Mouse (Mus musculus) thymus, postnatal 36 days (tissue): ENCODE data around the gene Vgll4.

Source experiments
- DNase-seq, 2 experiments: peaks; one replicate each; pipeline ENCODE4 v3.0.0; 2022; ENCODE audit warnings: mixed read lengths in 2 of 2

The Vgll4 gene

GRCm38 (mm10) chr6:114916715-114916992, 53.1 kb downstream of the Vgll4 start:
- no peak for DNase-seq

DNA sequence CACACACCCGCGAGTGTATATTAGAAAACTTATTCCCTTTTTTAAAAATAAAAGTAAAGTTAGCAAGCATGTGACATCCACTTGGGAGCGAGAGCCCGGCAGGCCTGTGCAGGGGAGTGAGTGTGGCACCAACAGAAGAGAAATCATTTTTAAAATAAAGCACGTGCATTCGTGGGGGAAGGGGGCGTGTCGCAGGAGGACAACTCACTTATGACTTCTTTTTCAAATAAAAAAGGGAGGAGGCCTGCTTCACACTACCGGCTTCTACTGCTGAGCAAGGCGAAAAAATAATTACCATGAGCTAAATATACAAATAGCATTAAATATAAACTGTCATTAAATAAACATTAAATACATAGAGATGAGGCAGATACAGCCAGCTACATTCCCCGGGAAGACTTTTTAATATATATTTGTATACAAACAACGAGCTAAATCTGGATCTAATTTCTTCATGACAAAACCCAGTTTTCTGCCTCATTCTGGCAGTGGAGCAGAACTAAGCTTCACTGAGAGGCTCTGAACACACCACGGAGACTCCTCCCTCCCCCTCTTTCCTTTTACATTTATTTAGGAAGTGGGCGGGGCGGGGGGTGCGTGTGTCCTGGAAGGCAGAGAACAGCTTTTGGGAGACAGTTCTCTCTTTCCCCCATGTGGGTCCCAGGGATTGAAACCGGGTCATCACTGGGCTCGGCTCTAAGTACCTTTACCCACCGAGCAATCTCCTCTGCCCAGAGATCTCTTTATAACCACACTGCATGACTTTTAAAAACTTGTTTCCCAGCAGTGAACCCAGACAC, 53.7 kb downstream of the Vgll4 start:
- no peak for DNase-seq

DNA sequence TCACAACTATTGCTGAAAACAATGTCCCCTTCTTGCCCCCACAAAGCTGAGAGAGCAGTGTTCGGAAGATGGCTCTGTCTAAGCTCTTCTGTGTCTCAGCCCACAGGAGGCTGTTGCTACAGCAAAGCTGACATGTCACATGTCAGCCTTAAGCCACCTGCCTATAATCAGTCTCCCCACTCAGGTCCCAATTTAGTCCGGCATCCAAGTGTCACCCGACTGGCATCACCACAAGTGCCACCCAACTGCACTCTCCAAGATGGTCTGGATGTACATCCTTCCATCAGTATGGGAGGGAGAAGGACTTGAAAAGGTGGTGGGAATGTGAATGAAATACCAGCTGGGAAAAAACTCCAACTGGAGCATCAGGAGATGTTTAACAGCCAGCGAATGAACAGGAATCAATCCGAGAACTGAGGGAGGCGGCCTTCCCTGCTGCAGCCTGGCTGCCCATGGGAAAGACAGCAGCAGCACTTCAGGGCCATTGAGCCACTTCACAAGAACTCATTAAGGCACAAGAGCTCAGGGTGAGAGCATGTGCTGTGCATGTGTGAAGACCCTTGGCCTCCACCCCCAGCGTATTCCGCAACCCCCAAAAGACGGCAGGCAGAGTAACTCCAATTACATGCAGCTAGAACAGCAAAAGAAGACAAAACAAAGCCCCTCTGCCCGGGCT, 55.6 kb downstream of the Vgll4 start:
- no peak for DNase-seq

- no peak for DNase-seq
Observed at GRCm38 (mm10) chr6:114913142-114913541, 56.7 kb downstream of the Vgll4 start.

- no peak for DNase-seq
Observed at GRCm38 (mm10) chr6:114911540-114911939, 58.3 kb downstream of the Vgll4 start.

DNA sequence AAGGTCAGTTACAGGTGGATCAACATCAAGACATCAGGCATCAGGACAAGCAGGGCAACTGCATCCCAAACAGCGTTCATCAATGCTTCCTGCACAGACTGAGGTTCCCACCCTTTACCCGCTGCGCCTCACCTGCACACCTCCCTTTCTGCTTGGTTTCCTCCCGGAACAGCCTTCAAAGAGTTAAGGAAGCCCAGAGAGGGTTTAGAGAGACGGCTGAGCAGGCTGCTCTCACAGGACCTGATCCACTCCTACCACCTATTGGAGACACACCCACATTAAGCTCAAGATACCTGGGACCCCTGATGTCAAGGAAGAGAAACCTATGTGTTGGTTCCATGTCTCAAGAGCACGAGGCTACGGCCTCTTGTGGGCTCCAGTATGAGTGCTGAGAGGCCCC, 60.0 kb downstream of the Vgll4 start:
- DNase-seq: no peak

- no peak for DNase-seq
Observed at GRCm38 (mm10) chr6:114907459-114907858, 62.3 kb downstream of the Vgll4 start.

DNA sequence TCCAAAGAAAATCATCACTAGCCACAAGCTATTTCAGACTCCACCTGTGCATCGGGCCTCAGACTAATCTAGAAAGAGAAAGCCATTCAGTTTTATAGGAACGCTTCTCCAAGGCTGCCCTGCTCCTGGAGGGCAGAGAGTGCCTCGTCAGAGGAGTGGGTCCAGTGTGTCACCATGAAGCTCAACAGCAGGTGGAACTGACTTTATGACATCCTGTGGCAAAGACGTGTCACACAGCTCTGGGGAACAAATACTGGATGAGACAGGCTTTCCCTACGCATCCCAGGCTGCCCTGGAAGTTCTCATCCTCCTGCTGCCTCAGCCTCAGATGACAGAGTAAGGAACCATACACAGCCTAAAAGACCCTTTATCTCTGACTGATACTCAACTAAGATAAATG, 63.6 kb downstream of the Vgll4 start:
- DNase-seq: no peak

GRCm38 (mm10) chr6:114905253-114906028, 64.4 kb downstream of the Vgll4 start:
- no peak for DNase-seq

GRCm38 (mm10) chr6:114904818-114905217, 65.0 kb downstream of the Vgll4 start:
- no peak for DNase-seq

GRCm38 (mm10) chr6:114904233-114904632, 65.6 kb downstream of the Vgll4 start:
- no peak for DNase-seq

DNA sequence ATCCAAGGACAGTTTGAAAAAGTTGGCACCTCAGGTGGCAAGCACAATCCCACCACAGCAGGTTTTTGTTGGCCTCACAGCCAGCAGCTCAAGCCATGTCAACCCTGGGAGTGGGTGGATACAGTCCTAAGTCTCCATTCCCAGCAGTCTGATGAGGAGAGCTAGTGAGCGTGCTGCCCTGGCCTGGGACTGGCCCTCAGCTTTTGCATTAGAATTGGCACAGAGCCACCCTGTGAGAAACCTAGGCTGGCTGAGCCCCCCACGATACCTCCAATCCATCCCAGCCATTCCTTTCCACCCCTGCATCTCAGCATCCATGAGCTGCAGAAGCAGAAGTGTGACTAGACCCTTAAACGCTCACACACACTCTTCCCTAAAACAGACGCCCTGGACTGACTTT, 67.9 kb downstream of the Vgll4 start:
- DNase-seq: no peak

DNA sequence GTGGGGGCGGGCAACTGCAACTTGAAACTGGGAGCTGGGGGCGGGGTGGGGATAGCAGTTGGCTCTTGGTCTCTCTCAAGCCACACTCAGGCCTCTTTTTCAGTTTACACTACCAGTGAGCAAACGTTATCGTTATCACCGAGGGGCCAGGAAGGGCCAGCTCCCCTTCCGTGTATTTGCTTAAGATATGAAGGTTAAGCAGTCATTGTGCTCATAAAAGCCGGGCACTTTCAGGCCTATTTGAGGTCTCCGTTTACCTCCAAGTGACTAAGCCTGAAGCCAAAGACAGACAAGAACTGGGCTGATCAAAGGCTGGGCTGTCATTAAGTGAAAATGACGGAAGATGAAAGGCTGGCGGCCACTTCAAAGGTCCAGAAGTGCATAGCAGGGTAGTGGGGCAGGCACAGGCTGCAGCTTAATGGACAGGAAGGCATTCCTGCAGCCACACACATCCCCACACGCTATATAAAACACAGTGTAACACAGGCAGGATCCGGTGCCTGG, 68.4 kb downstream of the Vgll4 start:
- no peak for DNase-seq

- no peak for DNase-seq
Observed at GRCm38 (mm10) chr6:114900194-114900593, 69.6 kb downstream of the Vgll4 start.

DNA sequence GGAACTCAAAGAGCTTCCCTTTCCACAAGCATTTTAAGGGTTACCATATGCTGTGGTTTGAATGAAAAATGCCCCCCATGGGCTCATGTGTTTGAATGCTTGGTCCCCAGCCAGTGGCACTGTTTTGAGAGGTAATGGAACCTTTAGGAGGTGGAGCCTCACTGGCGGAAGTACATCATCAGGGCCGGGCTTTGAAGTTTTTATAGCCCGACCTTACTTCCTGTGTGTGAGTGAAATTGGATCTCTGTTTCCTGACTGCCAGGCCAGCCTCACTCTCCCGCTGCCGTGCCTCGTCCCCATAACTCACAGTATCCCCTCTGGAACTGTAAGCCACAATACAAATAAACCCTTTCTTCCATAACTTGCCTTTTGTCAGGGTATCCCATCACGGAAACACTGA, 70.1 kb downstream of the Vgll4 start:
- no peak for DNase-seq

DNA sequence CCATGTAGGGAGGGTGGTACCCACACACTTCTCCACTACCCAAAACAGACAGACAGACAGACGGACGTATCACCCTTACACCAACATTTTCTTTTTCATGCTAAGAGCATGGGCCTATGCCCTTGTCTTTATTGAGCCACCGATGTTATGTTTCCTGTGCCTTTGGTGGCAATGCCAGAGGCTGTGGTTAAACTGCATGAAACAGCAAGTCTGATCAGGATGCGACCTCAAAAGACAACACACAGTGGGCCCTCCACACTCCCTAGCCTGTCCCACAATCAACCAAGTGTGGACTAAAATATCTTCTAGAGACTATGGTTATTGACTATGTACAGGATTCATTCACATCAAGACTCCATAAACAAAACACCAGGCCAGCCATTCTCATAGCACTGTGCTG, 70.8 kb downstream of the Vgll4 start:
- no peak for DNase-seq

- DNase-seq: no peak
Observed at GRCm38 (mm10) chr6:114896281-114896680, 73.5 kb downstream of the Vgll4 start.

DNA sequence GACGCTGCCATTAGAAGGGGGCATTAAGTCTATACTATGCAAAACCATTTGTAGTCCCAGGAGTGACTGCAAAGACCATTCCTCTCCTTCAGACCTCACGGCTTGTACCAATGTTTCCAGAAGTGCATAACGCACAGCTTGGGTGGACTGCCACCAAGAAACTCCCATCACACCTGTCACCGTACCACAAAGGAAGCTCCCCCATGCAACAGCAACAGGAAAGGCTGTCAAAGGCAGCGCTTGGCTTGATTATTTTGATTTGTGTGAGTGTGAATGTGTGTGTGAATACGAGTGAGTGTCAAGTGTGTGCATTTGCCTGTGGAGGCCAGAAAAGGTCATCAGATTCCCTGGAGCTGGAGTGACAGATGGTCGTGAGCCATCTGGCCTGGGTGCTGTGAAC, 74.6 kb downstream of the Vgll4 start:
- no peak for DNase-seq

GRCm38 (mm10) chr6:114894548-114895106, 75.2 kb downstream of the Vgll4 start:
- DNase-seq: peak; percentile 52 to 60

GRCm38 (mm10) chr6:114893427-114894209, 76.2 kb downstream of the Vgll4 start:
- peak; percentile 64 to 71 for DNase-seq

DNA sequence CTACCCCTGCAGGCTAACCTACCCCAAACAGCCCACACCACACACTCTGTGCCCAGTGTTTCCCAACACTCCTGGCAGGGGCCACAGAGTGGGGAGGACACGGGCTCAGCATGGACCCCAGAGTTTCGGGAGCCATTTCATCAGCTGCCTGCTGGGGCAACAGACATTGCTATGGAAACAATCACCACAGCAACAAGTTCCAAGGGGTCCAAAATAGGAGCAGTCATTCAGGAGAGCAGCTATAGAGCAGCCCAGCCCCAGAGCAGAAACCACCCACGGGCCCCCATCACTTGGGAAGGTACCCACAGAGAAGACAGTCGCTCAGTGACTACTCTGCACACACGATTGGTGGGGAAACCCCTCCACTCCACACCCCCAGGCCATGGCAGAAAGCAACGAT, 77.4 kb downstream of the Vgll4 start:
- DNase-seq: peak in 1 of 2 experiments; percentile 36

DNA sequence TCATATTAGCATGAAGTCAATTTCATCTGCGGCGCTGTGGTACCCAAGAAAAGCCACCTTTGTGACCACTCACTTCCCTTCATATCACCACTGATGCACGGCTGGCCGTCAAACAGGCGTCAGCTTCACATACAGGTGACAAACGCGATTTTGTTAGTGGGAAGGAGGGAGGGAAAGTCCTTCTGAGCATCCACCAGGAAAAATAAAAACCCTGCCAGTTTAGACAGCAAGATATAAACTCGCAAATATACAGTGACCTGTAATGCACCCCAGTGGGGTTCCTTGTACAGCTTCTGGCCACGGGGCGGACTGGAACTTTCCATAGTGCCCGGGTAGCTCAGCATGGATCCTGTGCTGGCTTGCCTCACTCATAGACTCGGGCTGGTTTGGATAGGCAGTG, 78.0 kb downstream of the Vgll4 start:
- DNase-seq: no peak

GRCm38 (mm10) chr6:114891272-114891671, 78.5 kb downstream of the Vgll4 start:
- no peak for DNase-seq
